Mouse (Mus musculus): Measurements from ENCODE around the gene Hist1h4j. TPM values are rescaled to one million over a fixed set of nuclear protein-coding genes. Genes with fewer than 3 reads are reported as not detected.
"Not testable (repeated sequence)": the region's sequence is repeated elsewhere in the genome, so short reads cannot be mapped to it uniquely, and the experiment has no call there.

Gene Hist1h4j
- polyA plus RNA-seq (2014; fragmentation: Nextera tagmentation; extraction: Ambion mirVana), result 2.4 and 2.6 TPM in 2 replicates

- H3K9me3 ChIP-seq (ENCODE audit: control insufficient read depth, low read length); H3K36me3 ChIP-seq (ENCODE audit: control insufficient read depth, insufficient read depth, low read length); H3K4me1 ChIP-seq (ENCODE audit: control insufficient read depth, insufficient read depth, low read length); H3K27me3 ChIP-seq (ENCODE audit: control insufficient read depth, insufficient read depth, low read length): not testable (repeated sequence)
- Histone ChIP-seq H3K4me2 (replicated peaks; ENCODE audit: low read depth, low read length) (peak within 1 kb of the TSS; percentile 44), H3K27ac (ENCODE audit: low read depth, low read length) (peak within 1 kb of the TSS; percentile 91), H3K9ac (ENCODE audit: low read depth, low read length) (peak within 1 kb of the TSS; percentile 74), H3K4me3 (ENCODE audit: low read length) (peak within 1 kb of the TSS; percentile 58)
- under 1% methylated on average over 40 of the region's 56 CpGs for WGBS
- ATAC-seq (ENCODE audit: low FRiP score, low TSS enrichment), result peak; percentile 93
These were observed at the start of gene Hist1h4j for GRCm38 (mm10) chr13:21734906-21735767. TSS of gene Hist1h4j (plus strand) at chr13:21735064.

GRCm38 (mm10) chr13:21697811-21698210, 37.1 kb upstream of the Hist1h4j start, which contains the start of gene Olfr1359:
TSS of gene Olfr1359 (plus strand) at chr13:21698111.
- H3K9me3 ChIP-seq (ENCODE audit: control insufficient read depth, low read length), result no peaks in the 10 kb centered on the region
- H3K4me1 ChIP-seq (ENCODE audit: control insufficient read depth, insufficient read depth, low read length), result no peaks in the 10 kb centered on the region
- ATAC-seq (ENCODE audit: low FRiP score, low TSS enrichment), result no peak
- no peaks in the 10 kb centered on the region for H3K27me3 ChIP-seq (ENCODE audit: control insufficient read depth, insufficient read depth, low read length)
- no peaks in the 10 kb centered on the region for H3K36me3 ChIP-seq (ENCODE audit: control insufficient read depth, insufficient read depth, low read length)
- H3K4me3 ChIP-seq (ENCODE audit: low read length), result no peak within 1 kb of the TSS
- H3K9ac ChIP-seq (ENCODE audit: low read depth, low read length), result no peak within 1 kb of the TSS
- H3K27ac ChIP-seq (ENCODE audit: low read depth, low read length), result no peak within 1 kb of the TSS
- H3K4me2 ChIP-seq (replicated peaks; ENCODE audit: low read depth, low read length), result no peak within 1 kb of the TSS

DNA sequence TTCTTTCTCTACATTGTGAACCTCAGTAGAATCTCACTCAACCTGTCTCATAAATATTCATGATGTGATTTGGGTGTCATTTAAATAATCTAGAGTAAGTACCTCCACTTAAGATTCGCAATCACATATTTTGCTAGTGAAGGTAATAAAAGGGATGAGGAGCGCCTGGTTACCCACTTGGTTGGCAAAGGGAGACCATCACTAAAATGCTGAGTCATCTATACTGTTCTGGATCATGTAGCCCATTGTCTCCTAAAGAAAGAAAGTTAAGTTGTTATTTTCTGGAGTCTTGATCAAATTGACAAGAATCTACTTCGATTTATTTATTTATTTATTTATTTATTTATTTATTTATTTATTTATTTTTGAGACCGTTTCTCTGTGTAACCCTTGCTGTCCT, 28.2 kb upstream of the Hist1h4j start:
- 80% methylated on average over 4 of the region's 4 CpGs for WGBS
- H3K27ac ChIP-seq (ENCODE audit: low read depth, low read length), result no peak overlapping the region
- H3K36me3 ChIP-seq (ENCODE audit: control insufficient read depth, insufficient read depth, low read length), result no peaks in the 10 kb centered on the region
- no peak overlapping the region for H3K4me2 ChIP-seq (replicated peaks; ENCODE audit: low read depth, low read length)
- H3K9me3 ChIP-seq (ENCODE audit: control insufficient read depth, low read length), result no peaks in the 10 kb centered on the region
- no peaks in the 10 kb centered on the region for H3K27me3 ChIP-seq (ENCODE audit: control insufficient read depth, insufficient read depth, low read length)
- no peak overlapping the region for H3K9ac ChIP-seq (ENCODE audit: low read depth, low read length)
- no peak overlapping the region for H3K4me3 ChIP-seq (ENCODE audit: low read length)
- no peaks in the 10 kb centered on the region for H3K4me1 ChIP-seq (ENCODE audit: control insufficient read depth, insufficient read depth, low read length)
- ATAC-seq (ENCODE audit: low FRiP score, low TSS enrichment), result no peak

- Histone ChIP-seq H3K36me3 (ENCODE audit: control insufficient read depth, insufficient read depth, low read length) (no peaks in the 10 kb centered on the region), H3K9me3 (ENCODE audit: control insufficient read depth, low read length) (no peaks in the 10 kb centered on the region), H3K27me3 (ENCODE audit: control insufficient read depth, insufficient read depth, low read length) (no peaks in the 10 kb centered on the region), H3K4me2 (replicated peaks; ENCODE audit: low read depth, low read length) (peak overlapping the region; percentile 53), H3K4me1 (ENCODE audit: control insufficient read depth, insufficient read depth, low read length) (no peaks in the 10 kb centered on the region), H3K4me3 (ENCODE audit: low read length) (peak overlapping the region; percentile 66), H3K27ac (ENCODE audit: low read depth, low read length) (peak overlapping the region; percentile 21; the same call in 1 of the 2 replicates), H3K9ac (ENCODE audit: low read depth, low read length) (peak overlapping the region; percentile 50; the same call in 1 of the 2 replicates)
- peak; percentile 83 for ATAC-seq (ENCODE audit: low FRiP score, low TSS enrichment)
- under 1% methylated on average over 32 of the region's 32 CpGs for WGBS
These were observed 24.7 kb upstream of the Hist1h4j start for GRCm38 (mm10) chr13:21710031-21710711.

- Histone ChIP-seq H3K4me1 (ENCODE audit: control insufficient read depth, insufficient read depth, low read length) (no peaks in the 10 kb centered on the region), H3K36me3 (ENCODE audit: control insufficient read depth, insufficient read depth, low read length) (no peaks in the 10 kb centered on the region), H3K27ac (ENCODE audit: low read depth, low read length) (no peak overlapping the region), H3K9ac (ENCODE audit: low read depth, low read length) (peak overlapping the region; percentile 44; the same call in 1 of the 2 replicates), H3K4me2 (replicated peaks; ENCODE audit: low read depth, low read length) (peak overlapping the region; percentile 53), H3K4me3 (ENCODE audit: low read length) (peak overlapping the region; percentile 66), H3K9me3 (ENCODE audit: control insufficient read depth, low read length) (no peaks in the 10 kb centered on the region), H3K27me3 (ENCODE audit: control insufficient read depth, insufficient read depth, low read length) (no peaks in the 10 kb centered on the region)
- WGBS, result 2% methylated on average over 22 of the region's 22 CpGs
- peak; percentile 71 for ATAC-seq (ENCODE audit: low FRiP score, low TSS enrichment)
These were observed 23.9 kb upstream of the Hist1h4j start for GRCm38 (mm10) chr13:21710821-21711525.

- Histone ChIP-seq H3K27ac (ENCODE audit: low read depth, low read length) (no peak overlapping the region), H3K4me2 (replicated peaks; ENCODE audit: low read depth, low read length) (peak overlapping the region; percentile 53), H3K9me3 (ENCODE audit: control insufficient read depth, low read length) (no peaks in the 10 kb centered on the region), H3K9ac (ENCODE audit: low read depth, low read length) (peak overlapping the region; percentile 44; the same call in 1 of the 2 replicates), H3K27me3 (ENCODE audit: control insufficient read depth, insufficient read depth, low read length) (no peaks in the 10 kb centered on the region), H3K4me3 (ENCODE audit: low read length) (peak overlapping the region; percentile 66; the same call in 1 of the 2 replicates), H3K36me3 (ENCODE audit: control insufficient read depth, insufficient read depth, low read length) (no peaks in the 10 kb centered on the region), H3K4me1 (ENCODE audit: control insufficient read depth, insufficient read depth, low read length) (no peaks in the 10 kb centered on the region)
- 29% methylated on average over 4 of the region's 4 CpGs for WGBS
- no peak for ATAC-seq (ENCODE audit: low FRiP score, low TSS enrichment)
These were observed 23.2 kb upstream of the Hist1h4j start for GRCm38 (mm10) chr13:21711698-21712097.

DNA sequence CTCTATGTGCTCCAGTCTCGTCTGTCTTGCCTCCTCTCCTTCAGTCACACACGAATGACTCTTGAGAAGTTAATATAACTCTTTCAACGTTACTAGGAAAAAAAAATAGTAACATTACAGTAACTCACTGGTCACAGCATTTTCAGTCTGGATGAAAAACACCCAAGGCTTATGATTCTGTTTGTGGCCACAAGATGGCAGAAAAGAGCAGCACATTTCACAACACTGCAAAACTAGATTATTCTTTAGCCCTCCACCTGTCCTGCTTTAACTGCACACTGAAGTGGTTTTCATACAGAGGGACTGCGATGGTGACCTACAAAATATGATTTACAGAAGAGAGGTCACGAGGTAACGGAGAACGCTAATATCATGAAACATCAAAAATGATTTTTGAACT, 20.1 kb upstream of the Hist1h4j start:
- H3K27me3 ChIP-seq (ENCODE audit: control insufficient read depth, insufficient read depth, low read length), result no peaks in the 10 kb centered on the region
- H3K9me3 ChIP-seq (ENCODE audit: control insufficient read depth, low read length), result no peaks in the 10 kb centered on the region
- peak overlapping the region; percentile 56 for H3K4me2 ChIP-seq (replicated peaks; ENCODE audit: low read depth, low read length)
- peak overlapping the region; percentile 65; the same call in 1 of the 2 replicates for H3K9ac ChIP-seq (ENCODE audit: low read depth, low read length)
- H3K4me1 ChIP-seq (ENCODE audit: control insufficient read depth, insufficient read depth, low read length), result no peaks in the 10 kb centered on the region
- peak overlapping the region; percentile 88 for H3K27ac ChIP-seq (ENCODE audit: low read depth, low read length)
- H3K36me3 ChIP-seq (ENCODE audit: control insufficient read depth, insufficient read depth, low read length), result no peaks in the 10 kb centered on the region
- WGBS, result under 1% methylated on average over 7 of the region's 7 CpGs
- peak overlapping the region; percentile 36 for H3K4me3 ChIP-seq (ENCODE audit: low read length)
- ATAC-seq (ENCODE audit: low FRiP score, low TSS enrichment), result no peak

DNA sequence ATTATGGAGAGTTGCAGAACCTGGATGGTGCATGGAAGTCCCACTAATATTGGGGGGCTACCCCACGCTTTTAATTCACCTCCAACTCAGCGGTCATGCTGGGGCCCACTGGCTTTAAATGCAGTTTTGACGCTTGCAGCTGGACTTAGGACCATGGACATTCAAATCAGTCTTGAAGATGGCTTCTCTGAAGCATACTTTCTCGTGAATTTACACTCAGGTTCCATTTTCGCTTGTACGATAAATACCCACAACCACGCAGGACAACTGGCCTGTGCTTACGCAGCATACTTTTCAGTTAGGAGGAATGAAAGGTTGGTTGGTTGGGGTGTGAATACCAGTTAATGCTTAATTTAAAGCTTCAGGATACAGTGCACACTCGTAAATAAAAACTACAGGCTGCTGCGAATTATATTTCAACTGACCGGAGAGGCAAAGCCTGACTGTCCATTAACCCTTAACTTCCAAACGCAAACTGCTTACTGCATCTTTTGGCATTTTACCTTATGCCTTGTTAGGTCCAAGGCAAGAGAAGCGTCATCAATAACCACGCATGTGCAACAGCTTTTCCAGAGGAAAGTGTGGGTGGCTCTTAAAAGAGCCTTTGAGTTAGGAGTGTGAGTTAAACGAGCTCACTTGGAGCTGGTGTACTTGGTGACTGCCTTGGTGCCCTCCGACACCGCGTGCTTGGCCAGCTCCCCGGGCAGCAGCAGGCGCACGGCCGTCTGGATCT, 19.6 kb upstream of the Hist1h4j start:
- peak overlapping the region; percentile 88 for H3K27ac ChIP-seq (ENCODE audit: low read depth, low read length)
- H3K4me3 ChIP-seq (ENCODE audit: low read length), result peak overlapping the region; percentile 36
- no peaks in the 10 kb centered on the region for H3K27me3 ChIP-seq (ENCODE audit: control insufficient read depth, insufficient read depth, low read length)
- WGBS, result 1% methylated on average over 19 of the region's 22 CpGs
- H3K9ac ChIP-seq (ENCODE audit: low read depth, low read length), result peak overlapping the region; percentile 65
- peak overlapping the region; percentile 56 for H3K4me2 ChIP-seq (replicated peaks; ENCODE audit: low read depth, low read length)
- peaks cover 5% of the 10 kb centered on the region; the same call in 1 of the 2 replicates for H3K4me1 ChIP-seq (ENCODE audit: control insufficient read depth, insufficient read depth, low read length)
- ATAC-seq (ENCODE audit: low FRiP score, low TSS enrichment), result no peak
- H3K36me3 ChIP-seq (ENCODE audit: control insufficient read depth, insufficient read depth, low read length), result no peaks in the 10 kb centered on the region
- H3K9me3 ChIP-seq (ENCODE audit: control insufficient read depth, low read length), result no peaks in the 10 kb centered on the region

Measured in kidney, embryonic 14.5 days (tissue).